Mouse (Mus musculus): ENCODE measurements around the gene Nelfe. TPM values are rescaled to one million over a fixed set of nuclear protein-coding genes. Genes with fewer than 3 reads are reported as not detected.

Nelfe gene
- total RNA-seq, 2 experiments from 2014 or later: 9.7 to 13.4 TPM

GRCm38 (mm10) chr17:34881683-34882310 is 31.6 kb downstream of the Nelfe start, which contains the start of gene Gm20547:
TSS of gene Gm20547 (minus strand) at chr17:34882042.
- intact Hi-C loops (cut with DNase I; ENCODE audit: low total_unique reads): no loop called here
- DNase-seq: no peak

GRCm38 (mm10) chr17:34883332-34883731 is 33.1 kb downstream of the Nelfe start:
- intact Hi-C loops (cut with DNase I; ENCODE audit: low total_unique reads): no loop called here
- no peak for DNase-seq

DNA sequence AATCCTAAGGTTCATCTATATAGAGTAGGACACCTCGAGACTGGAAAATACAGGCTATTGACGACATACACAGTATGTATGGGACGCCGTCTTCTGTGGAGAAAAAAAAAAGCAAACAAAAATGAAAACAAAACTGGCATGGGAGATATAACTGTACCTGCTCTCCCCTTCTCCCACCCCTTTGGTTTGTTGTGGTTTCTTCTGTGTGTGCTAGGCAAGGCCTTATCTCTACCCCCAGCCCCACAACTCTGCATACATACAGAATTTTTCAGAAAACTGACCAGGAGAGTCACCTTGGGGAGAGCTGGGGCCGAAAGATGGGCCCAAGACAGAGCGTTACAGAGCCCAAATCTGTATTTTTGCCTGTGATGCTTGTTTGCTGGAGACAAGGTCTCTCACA is 34.5 kb downstream of the Nelfe start:
- intact Hi-C loops (cut with DNase I; ENCODE audit: low total_unique reads): no loop called here
- DNase-seq: no peak

DNA sequence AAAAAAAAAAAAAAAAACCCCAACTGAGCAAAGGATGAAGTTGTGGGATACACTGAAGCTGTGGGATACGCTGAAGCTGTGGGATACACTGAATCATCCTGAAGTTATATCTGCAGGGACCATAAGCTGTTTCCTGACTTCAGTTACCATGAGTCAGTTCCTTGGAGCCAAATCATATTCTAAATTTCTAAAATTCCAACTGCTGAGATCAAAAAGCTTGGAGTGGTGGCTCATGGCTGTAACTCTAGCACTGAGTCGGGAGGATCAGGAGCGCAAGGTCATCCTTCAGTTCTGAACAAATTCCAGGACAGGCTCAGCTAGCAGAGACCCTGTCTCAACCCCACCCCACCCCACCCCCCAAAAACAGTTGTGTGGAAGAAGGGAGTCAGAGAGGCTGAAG is 35.4 kb downstream of the Nelfe start:
- intact Hi-C loops (cut with DNase I; ENCODE audit: low total_unique reads): no loop called here
- DNase-seq: no peak

DNA sequence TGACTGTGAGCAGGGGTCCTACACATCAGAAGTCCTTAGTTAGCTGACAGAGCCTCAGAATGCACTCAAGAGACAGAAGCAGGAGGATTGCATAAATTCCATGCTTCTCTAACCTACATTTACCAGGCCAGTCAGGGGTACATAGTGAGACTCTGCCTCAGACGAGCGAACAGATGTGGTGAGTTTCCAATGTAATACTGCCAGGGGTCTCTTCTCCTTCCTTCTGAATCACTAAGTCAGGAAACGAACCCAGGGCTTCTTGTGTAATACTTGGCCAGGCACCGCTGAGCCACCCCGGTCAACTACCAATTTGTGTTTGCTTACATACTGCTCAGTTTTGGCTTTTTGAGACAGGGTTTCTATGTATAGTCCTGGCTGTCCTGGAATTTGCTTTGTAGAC is 37.8 kb downstream of the Nelfe start:
- intact Hi-C loops (cut with DNase I; ENCODE audit: low total_unique reads): no loop called here
- DNase-seq: no peak

DNA sequence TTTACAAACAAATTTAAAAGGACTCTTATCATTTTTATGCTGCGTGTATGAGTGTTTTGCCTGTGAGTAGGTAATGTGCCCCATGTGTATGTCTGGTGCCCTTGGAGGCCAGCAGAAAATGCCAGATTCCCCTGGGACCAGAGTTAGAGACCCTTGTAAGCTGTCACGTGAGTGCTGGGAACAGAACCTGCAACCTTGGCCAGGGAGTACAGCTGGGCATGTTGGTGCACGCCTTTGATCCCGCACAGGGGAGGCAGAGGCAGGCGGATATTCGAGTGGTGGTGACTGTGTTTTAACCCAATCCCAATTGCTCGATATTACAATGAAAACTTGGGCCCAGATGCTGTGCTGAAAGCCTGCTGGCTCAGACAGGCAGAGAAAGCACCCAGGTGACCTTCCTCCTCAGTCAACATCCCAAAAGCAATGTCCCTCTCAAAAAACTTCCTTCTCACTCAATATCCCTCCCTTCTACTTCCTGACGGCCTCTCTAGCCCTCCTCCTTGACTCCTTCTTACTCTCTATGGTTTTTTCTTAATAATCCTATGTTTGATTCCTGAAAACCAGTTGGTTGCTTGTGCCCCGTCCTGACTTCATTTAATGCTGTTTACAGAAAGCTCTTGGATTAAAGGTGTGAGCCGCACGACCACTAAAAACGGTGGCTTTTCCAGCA is 40.0 kb downstream of the Nelfe start:
- no peak for DNase-seq
- intact Hi-C loops (cut with DNase I; ENCODE audit: low total_unique reads): loop anchor here (5.0 kb wide), 1 partner anchor 38 kb away; the partner anchor contains the start of genes Nelfe and Skiv2l

DNA sequence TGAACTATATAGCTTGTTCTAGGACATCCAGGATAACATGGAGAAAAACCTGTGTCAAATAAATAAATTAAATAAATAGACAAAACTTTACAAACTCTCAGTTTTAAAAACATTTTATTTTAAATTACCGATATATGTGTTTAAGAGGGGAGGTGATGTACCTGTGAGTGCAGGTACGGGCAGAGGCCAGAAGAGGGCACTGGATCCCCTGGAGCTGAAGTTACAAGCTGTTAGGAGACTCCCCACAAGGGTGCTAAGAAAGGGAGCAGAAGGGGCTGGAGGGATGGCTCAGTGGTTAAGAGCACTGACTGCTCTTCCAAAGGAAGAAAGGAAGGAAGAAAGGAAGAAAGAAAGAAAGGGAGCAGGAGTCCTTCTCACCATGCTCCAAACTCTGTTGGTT is 41.2 kb downstream of the Nelfe start:
- DNase-seq: no peak
- intact Hi-C loops (cut with DNase I; ENCODE audit: low total_unique reads): loop anchor here (5.0 kb wide), 1 partner anchor 39 kb away; the partner anchor contains the start of genes Nelfe and Skiv2l

DNA sequence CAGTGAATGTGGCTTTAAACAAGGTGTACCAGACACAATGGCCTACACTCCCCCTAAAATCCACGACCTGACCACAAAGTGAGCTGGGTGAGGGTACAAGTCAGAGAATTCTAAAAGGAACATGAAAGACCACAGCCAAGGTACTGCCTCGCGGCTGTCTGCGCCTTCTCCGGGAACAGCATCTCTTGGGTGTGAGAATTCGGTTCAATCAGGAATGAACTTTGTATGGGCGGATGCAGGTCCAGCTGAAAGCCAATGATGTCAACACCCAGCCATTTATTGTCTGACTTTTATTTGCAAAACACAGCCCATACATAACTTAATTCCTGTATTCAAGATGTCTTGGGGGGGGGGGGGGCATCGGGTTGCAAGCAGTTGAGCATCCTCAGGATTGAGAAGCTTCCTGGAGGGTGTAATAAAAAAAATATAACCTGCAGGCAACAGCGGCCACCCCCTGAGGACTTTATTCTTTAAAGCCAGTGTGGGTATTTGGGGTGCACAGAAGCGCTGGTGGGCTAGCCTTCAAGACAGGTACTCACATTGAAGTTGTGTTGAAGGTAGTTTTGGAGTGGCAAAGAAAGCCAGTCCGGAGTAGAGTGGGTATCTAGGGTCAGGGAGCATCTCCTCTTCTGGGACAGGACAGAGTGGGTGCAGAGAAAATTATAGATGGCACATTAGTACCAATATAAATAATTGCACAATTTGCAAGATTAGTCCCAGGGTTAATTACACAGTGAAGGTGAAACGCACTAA is 43.1 kb downstream of the Nelfe start:
- DNase-seq: no peak
- intact Hi-C loops (cut with DNase I; ENCODE audit: low total_unique reads): loop anchor here (5.0 kb wide), 1 partner anchor 41 kb away; the partner anchor contains the start of genes Nelfe and Skiv2l

GRCm38 (mm10) chr17:34894074-34894597 is 43.9 kb downstream of the Nelfe start:
- peak; percentile 96 for DNase-seq
- intact Hi-C loops (cut with DNase I; ENCODE audit: low total_unique reads): loop anchor here (5.0 kb wide), 1 partner anchor 42 kb away; the partner anchor contains the start of genes Nelfe and Skiv2l

DNA sequence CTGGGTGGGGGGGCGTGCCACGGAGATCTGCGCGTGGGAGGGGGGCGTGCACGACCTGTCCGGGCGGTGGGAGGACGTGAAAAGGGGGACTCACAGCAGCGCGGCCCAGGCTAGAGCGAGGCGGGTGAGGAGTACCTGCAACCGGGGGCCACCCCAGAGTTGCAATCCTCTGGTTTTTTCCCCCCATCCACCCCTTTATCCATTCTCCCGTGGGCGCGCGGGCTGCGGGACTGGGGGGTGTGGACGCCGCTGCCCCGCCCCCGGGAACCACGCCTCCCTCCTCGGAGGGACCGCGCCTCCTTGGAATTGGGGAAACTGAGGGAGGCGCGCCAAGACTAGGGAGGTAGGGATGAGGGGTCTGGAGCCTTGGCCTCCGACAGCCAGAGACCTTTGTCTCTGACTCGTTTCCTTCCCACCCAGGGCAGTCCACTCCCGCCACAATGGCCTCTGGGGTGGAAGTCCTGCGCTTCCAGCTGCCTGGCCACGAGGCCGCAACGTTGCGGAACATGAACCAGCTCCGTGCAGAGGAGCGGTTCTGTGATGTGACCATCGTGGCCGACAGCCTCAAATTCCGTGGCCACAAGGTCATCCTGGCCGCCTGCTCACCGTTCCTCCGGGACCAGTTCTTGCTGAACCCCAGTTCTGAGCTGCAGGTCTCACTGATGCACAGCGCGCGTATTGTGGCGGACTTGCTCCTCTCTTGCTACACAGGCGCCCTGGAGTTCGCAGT is 44.8 kb downstream of the Nelfe start:
- intact Hi-C loops (cut with DNase I; ENCODE audit: low total_unique reads): loop anchor here (5.0 kb wide), 1 partner anchor 43 kb away; the partner anchor contains the start of genes Nelfe and Skiv2l
- DNase-seq: peak; percentile 63

DNA sequence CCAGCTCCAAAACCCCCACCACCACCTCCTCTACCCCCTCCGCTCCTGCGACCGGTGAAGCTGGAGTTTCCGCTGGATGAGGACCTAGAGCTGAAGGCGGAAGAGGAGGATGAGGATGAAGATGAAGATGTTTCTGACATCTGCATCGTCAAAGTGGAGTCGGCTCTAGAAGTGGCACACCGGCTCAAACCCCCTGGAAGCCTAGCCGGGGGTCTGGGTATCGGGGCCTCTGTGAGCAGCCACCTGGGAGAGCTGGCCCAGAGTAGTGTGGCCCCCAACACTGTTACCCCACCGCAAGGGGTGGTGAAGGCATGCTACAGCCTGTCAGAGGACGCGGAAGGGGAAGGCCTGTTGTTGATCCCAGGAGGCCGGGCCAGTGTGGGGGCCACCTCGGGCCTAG is 45.5 kb downstream of the Nelfe start:
- DNase-seq: no peak
- intact Hi-C loops (cut with DNase I; ENCODE audit: low total_unique reads): no loop called here

- intact Hi-C loops (cut with DNase I; ENCODE audit: low total_unique reads): no loop called here
Observed at GRCm38 (mm10) chr17:34896366-34896765, 46.2 kb downstream of the Nelfe start.

DNA sequence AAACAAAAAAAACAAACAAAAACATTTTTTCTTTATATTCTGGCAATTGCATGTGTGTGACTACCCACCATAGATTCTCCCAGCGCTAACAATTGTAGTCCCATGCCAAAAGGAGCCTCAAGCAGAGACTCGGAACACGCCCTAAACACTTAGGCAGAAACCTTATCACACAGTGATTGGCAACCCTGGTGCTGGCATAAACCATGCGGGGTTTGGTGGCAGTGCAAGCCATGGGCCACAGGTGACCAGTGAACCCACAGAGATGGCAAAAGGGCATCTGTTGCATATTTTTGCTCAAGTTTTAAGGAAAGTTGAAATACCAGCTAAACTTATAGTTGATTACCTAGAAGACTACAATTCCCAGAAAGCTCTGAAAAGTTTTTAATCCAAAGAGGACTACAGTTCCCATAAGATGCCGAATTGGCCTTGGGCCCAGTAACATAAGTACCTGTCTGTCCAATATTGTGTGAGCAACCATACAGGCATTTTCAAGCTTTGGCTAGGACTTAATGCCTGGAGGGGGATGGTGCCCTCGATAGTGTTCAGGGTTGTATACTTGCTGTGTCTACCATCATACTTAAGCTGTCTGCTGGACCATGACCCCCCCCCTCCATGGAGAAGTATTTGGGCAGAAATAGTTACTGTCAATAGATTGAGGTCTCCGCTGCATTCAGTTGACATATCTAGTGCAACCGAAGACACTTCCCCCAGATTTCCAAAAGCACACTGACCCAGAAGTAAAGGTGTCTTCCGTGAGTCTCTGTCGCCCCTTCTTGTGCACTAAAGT is 47.4 kb downstream of the Nelfe start:
- intact Hi-C loops (cut with DNase I; ENCODE audit: low total_unique reads): no loop called here
- no peak for DNase-seq

More at GRCm38 (mm10) chr17:34896366-34896765, 46.2 kb downstream of the Nelfe start:
- DNase-seq: no peak

DNA sequence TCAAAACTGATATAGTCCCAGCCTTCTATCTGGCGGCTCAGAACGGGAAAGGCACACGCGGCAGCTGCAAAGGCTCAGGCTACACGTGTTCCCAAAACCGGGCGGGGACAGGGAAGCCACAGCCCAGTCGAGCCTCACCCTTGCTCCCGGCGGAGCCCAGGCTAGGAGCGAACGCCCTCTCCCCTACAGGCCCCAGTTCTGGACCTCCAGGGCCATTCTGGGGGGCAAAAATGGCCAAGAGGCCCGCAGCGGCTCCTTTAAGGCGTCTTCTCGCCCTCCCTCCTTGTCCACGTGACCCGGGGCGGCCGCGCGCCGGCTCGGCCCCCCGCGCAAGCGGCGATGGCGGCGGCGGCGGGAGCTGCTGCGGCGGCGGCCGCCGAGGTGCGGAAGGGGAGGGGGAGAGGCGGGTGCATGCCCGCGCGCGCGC is 48.0 kb downstream of the Nelfe start, which contains the start of the genes C2 and Ehmt2:
Gene C2 (minus strand): TSS at position 106 of the 427 bp plus-strand sequence.
Gene Ehmt2 (plus strand): TSS at position 310 of the 427 bp plus-strand sequence.
- intact Hi-C loops (cut with DNase I; ENCODE audit: low total_unique reads): no loop called here

GRCm38 (mm10) chr17:34898706-34899052 is 48.5 kb downstream of the Nelfe start:
- intact Hi-C loops (cut with DNase I; ENCODE audit: low total_unique reads): no loop called here
- DNase-seq: no peak

More for the DNA sequence above, 48.0 kb downstream of the Nelfe start, which contains the start of the genes C2 and Ehmt2:
- DNase-seq: peak; percentile 81

- peak; percentile 42 for DNase-seq
- intact Hi-C loops (cut with DNase I; ENCODE audit: low total_unique reads): no loop called here
Observed at GRCm38 (mm10) chr17:34899053-34899889, 49.1 kb downstream of the Nelfe start.

DNA sequence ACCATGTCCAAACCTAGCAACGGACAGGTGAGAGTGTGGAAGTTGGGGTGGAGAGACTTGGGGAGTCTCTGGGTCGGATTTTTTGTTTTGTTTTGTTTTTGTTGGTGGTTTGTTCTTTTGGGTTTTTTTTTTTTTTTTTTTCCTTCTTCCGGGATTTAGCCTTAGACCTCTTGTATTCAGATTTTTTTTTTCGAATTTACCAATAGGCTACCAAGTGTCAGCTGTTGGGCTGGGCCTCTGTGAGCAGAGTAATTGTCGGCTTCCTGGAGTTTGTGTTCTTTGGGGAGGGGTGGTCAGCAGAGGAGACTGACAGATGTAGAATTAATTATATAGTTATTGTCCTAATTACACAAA is 49.7 kb downstream of the Nelfe start:
- intact Hi-C loops (cut with DNase I; ENCODE audit: low total_unique reads): no loop called here
- DNase-seq: no peak

Data from gastrocnemius, postnatal 14 days (tissue).